Mouse (Mus musculus) heart, postnatal 36 days (tissue): Measurements from ENCODE around the gene Togaram2. TPM values are rescaled to one million over a fixed set of nuclear protein-coding genes. Genes with fewer than 3 reads are reported as not detected.

ENCODE experiments used
- total RNA-seq, 2 experiments: library from RNA; stranded (reverse); gene quantifications; 2 replicates each; pipeline ENCODE4 v1.2.3; 2021

Togaram2 gene
- total RNA-seq, 2 experiments from 2014 or later = 3.9 to 5.9 TPM

Other genes starting within 250 kb of the Togaram2 start
- gene Gm4707, start 213.3 kb upstream of the Togaram2 start, total RNA-seq = under 1 TPM; 0.76 to 0.89 TPM
- 10 to 100 TPM; 18.2 to 20.4 TPM for gene Smchd1, start 197.9 kb upstream of the Togaram2 start, total RNA-seq
- under 1 TPM; 0.69 to 0.98 TPM for gene Ndc80, start 146.4 kb upstream of the Togaram2 start, total RNA-seq
- under 1 TPM in 1 of 2 experiments, not detected in 1; 0.19 TPM for gene Spdya, start 121.2 kb upstream of the Togaram2 start, total RNA-seq
- 10 to 100 TPM; 21.0 to 22.1 TPM for gene Wdr43, start 57.4 kb upstream of the Togaram2 start, total RNA-seq
- under 1 TPM; 0.14 to 0.41 TPM for gene Pcare, start 79.6 kb downstream of the Togaram2 start, total RNA-seq
- gene Clip4, start 95.2 kb downstream of the Togaram2 start, total RNA-seq = 100 to 1,000 TPM; 244 to 259 TPM